Mouse (Mus musculus) intestine, postnatal 0 days (tissue): Measurements from ENCODE around the gene Gna11. TPM values are rescaled to one million over a fixed set of nuclear protein-coding genes. Genes with fewer than 3 reads are reported as not detected.

Experiments used
- ATAC-seq: fragments of 200-750 bp; cut with Nextera tagmentation; 2 replicates; pipeline ENCODE4 v1.8.0; 2017; ENCODE audit warnings: mild to moderate bottlenecking, moderate TSS enrichment, moderate library complexity
- H3K27ac ChIP-seq: fragments of 300-500 bp; sonication (generic); 2 replicates; pipeline ENCODE4 v1.5.1; 2014; ENCODE audit warnings: mild to moderate bottlenecking, low read depth, low read length, moderate library complexity
- H3K27me3 ChIP-seq: fragments of 300-500 bp; sonication (generic); replicated peaks from 2 replicates; pipeline ENCODE4 v1.6.1; 2014; ENCODE audit warnings: low read length, mixed read lengths; ENCODE audit not compliant: control insufficient read depth, insufficient read depth
- H3K36me3 ChIP-seq: fragments of 300-500 bp; sonication (generic); 2 replicates; pipeline ENCODE4 v1.6.1; 2014; ENCODE audit warnings: mild to moderate bottlenecking, moderate library complexity; ENCODE audit not compliant: control insufficient read depth, insufficient read depth
- H3K4me1 ChIP-seq: fragments of 300-500 bp; sonication (generic); replicated peaks from 2 replicates; pipeline ENCODE4 v1.6.1; 2014; ENCODE audit warnings: antibody characterized with exemption, low read length, mixed read lengths; ENCODE audit not compliant: control insufficient read depth, insufficient read depth
- H3K4me2 ChIP-seq: fragments of 300-500 bp; sonication (generic); replicated peaks from 2 replicates; pipeline ENCODE4 v1.6.1; 2014; ENCODE audit warnings: low read depth, mild to moderate bottlenecking, moderate library complexity
- H3K4me3 ChIP-seq: fragments of 300-500 bp; sonication (generic); 2 replicates; pipeline ENCODE4 v1.5.1; 2014; ENCODE audit warnings: low read depth, low read length
- H3K9ac ChIP-seq: fragments of 300-500 bp; sonication (generic); 2 replicates; pipeline ENCODE4 v1.6.1; 2014; ENCODE audit warnings: mild to moderate bottlenecking, low read depth, low read length
- H3K9me3 ChIP-seq: fragments of 300-500 bp; sonication (generic); 2 replicates; pipeline ENCODE4 v1.6.1; 2016; ENCODE audit warnings: mixed run types; ENCODE audit not compliant: control insufficient read depth
- CTCF ChIP-seq: sonication (generic); IDR thresholded peaks from 2 replicates; pipeline ENCODE4 v1.5.1; 2016; ENCODE audit warnings: low read depth, mild to moderate bottlenecking, control low read depth, antibody characterized with exemption, moderate library complexity
- WGBS: fragments of 180-500 bp; shearing (Covaris S2); extraction: QIAGEN DNeasy Blood & Tissue Kit; methylation state at CpG from one replicate; pipeline ENCODE4 v1.1.7; 2014; 5-methylcytosine and 5-hydroxymethylcytosine counted together
- polyA plus RNA-seq: library from polyadenylated mRNA; unstranded; fragments of >200 nt; fragmentation: Nextera tagmentation; extraction: Ambion mirVana; gene quantifications from 2 replicates; pipeline ENCODE4 v1.2.1, GENCODE M21; 2015

The Gna11 gene
- polyA plus RNA-seq, 1 experiment from 2014 or later, result 188 TPM

DNA sequence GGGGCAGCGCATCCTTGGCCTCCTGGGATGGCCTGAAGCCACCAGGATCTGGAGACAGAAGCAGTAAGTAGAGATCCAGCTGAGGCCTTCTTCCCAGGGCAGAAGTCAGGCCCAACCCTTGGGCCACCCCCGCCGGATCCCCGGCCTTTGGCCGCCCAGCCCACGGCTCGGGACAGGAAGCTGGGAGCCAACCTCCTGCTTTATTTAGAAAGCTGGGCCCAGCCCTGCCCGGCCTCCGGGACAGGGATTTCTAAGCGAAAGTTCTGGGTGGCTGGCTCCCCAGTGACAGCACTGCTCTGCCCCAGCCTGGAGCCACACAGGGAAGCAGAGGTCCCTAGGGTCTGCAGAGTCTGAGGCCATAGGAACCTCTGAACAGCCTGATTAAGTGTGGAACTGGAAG, 3.2 kb downstream of the Gna11 start:
- ATAC-seq, result no peak
- WGBS, result 37% methylated on average over 10 of the region's 10 CpGs
- peak overlapping the region; percentile 84 for H3K27ac ChIP-seq
- peak overlapping the region; percentile 86; the same call in 1 of the 2 replicates for H3K9ac ChIP-seq
- H3K27me3 ChIP-seq, result no peaks in the 10 kb centered on the region
- peak overlapping the region; percentile 80 for H3K4me3 ChIP-seq
- peak overlapping the region; percentile 75 for H3K4me2 ChIP-seq
- H3K9me3 ChIP-seq, result no peaks in the 10 kb centered on the region
- 0 out of 2 replicates have a peak, but pooled peaks cover 3% of the 10 kb centered on the region for H3K36me3 ChIP-seq
- H3K4me1 ChIP-seq, result peaks cover 7% of the 10 kb centered on the region
- TF ChIP-seq CTCF, result no peak

GRCm38 (mm10) chr10:81541363-81541762, 3.6 kb downstream of the Gna11 start:
- Histone ChIP-seq H3K4me2 (peak overlapping the region; percentile 75), H3K9me3 (no peaks in the 10 kb centered on the region), H3K9ac (peak overlapping the region; percentile 86; the same call in 1 of the 2 replicates), H3K4me3 (peak overlapping the region; percentile 80), H3K27ac (peak overlapping the region; percentile 84), H3K36me3 (0 out of 2 replicates have a peak, but pooled peaks cover 6% of the 10 kb centered on the region), H3K4me1 (peaks cover 5% of the 10 kb centered on the region), H3K27me3 (no peaks in the 10 kb centered on the region)
- no peak for TF ChIP-seq CTCF
- no peak for ATAC-seq
- WGBS, result 49% methylated on average over 5 of the region's 5 CpGs

- H3K36me3 ChIP-seq, result peaks cover 27% of the 10 kb centered on the region
- no peaks in the 10 kb centered on the region for H3K9me3 ChIP-seq
- no peak for TF ChIP-seq CTCF
- no peak overlapping the region for H3K9ac ChIP-seq
- 55% methylated on average over 3 of the region's 3 CpGs for WGBS
- peak overlapping the region; percentile 70 for H3K27ac ChIP-seq
- peaks cover 5% of the 10 kb centered on the region for H3K4me1 ChIP-seq
- no peaks in the 10 kb centered on the region for H3K27me3 ChIP-seq
- H3K4me2 ChIP-seq, result no peak overlapping the region
- ATAC-seq, result peak; percentile 68
- no peak overlapping the region for H3K4me3 ChIP-seq
Measured at GRCm38 (mm10) chr10:81538321-81539048, 6.5 kb downstream of the Gna11 start.

DNA sequence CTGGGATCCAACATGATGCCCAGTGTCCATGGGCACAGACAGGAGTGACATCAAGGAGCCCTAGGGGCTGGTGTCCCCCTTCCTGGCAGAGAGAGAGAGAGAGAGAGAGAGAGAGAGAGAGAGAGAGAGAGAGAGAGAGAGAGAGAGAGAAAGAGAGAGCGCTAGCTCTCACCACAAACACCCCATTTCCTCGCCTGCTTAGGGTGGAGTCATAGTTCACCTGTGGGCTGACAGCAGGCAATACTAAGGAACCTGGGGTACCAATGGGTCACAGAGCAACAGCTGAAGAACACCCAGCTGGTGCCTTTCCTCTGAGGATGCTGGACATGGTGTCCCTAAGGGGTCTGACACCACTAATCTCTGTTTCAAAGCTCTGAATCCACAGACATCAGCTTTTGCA, 7.6 kb downstream of the Gna11 start:
- WGBS, result 82% methylated on average over 2 of the region's 2 CpGs

GRCm38 (mm10) chr10:81536734-81537133, 8.3 kb downstream of the Gna11 start:
- Histone ChIP-seq H3K4me1 (peaks cover 5% of the 10 kb centered on the region; the same call in 1 of the 2 replicates), H3K4me3 (no peak overlapping the region), H3K36me3 (peaks cover 45% of the 10 kb centered on the region), H3K27me3 (no peaks in the 10 kb centered on the region), H3K9ac (no peak overlapping the region), H3K4me2 (no peak overlapping the region), H3K9me3 (no peaks in the 10 kb centered on the region), H3K27ac (no peak overlapping the region)
- no peak for ATAC-seq
- peak; percentile 70 for TF ChIP-seq CTCF
- 68% methylated on average over 6 of the region's 6 CpGs for WGBS

More for the DNA sequence above, 7.6 kb downstream of the Gna11 start:
- no peak overlapping the region for H3K4me3 ChIP-seq
- H3K36me3 ChIP-seq, result peaks cover 38% of the 10 kb centered on the region
- H3K9me3 ChIP-seq, result no peaks in the 10 kb centered on the region
- H3K4me2 ChIP-seq, result no peak overlapping the region
- TF ChIP-seq CTCF, result no peak
- H3K27me3 ChIP-seq, result no peaks in the 10 kb centered on the region
- peaks cover 5% of the 10 kb centered on the region for H3K4me1 ChIP-seq
- H3K27ac ChIP-seq, result no peak overlapping the region
- H3K9ac ChIP-seq, result no peak overlapping the region
- no peak for ATAC-seq

GRCm38 (mm10) chr10:81534826-81535225, 10.2 kb downstream of the Gna11 start:
- no peak overlapping the region for H3K4me3 ChIP-seq
- 0 out of 2 replicates have a peak, but pooled peaks cover 5% of the 10 kb centered on the region for H3K4me1 ChIP-seq
- H3K36me3 ChIP-seq, result peaks cover 61% of the 10 kb centered on the region
- 54% methylated on average over 16 of the region's 16 CpGs for WGBS
- no peaks in the 10 kb centered on the region for H3K9me3 ChIP-seq
- H3K27me3 ChIP-seq, result no peaks in the 10 kb centered on the region
- no peak overlapping the region for H3K9ac ChIP-seq
- H3K4me2 ChIP-seq, result no peak overlapping the region
- no peak overlapping the region for H3K27ac ChIP-seq
- no peak for TF ChIP-seq CTCF
- ATAC-seq, result no peak
